Mouse (Mus musculus): ENCODE data around the gene Tpst1. TPM values are rescaled to one million over a fixed set of nuclear protein-coding genes. Genes with fewer than 3 reads are reported as not detected.
A peak's percentile ranks its signal among the peaks of the same experiment; 100 is the strongest.

Gene Tpst1
- polyA plus RNA-seq, 1 experiment from 2014 or later = 83.6 TPM

- WGBS = 82% methylated on average over 2 of the region's 2 CpGs
- Histone ChIP-seq H3K4me1 (no peaks in the 10 kb centered on the region), H3K36me3 (peaks cover 30% of the 10 kb centered on the region), H3K27me3 (no peaks in the 10 kb centered on the region), H3K27ac (no peak overlapping the region), H3K4me3 (no peak overlapping the region), H3K9me3 (no peaks in the 10 kb centered on the region), H3K4me2 (replicated peaks) (no peak overlapping the region), H3K9ac (no peak overlapping the region)
- no peak for ATAC-seq (ENCODE audit: insufficient number of reproducible peaks, insufficient read depth, low FRiP score, low TSS enrichment)
These were observed 16.8 kb upstream of the Tpst1 start for GRCm38 (mm10) chr5:130056303-130056702.

DNA sequence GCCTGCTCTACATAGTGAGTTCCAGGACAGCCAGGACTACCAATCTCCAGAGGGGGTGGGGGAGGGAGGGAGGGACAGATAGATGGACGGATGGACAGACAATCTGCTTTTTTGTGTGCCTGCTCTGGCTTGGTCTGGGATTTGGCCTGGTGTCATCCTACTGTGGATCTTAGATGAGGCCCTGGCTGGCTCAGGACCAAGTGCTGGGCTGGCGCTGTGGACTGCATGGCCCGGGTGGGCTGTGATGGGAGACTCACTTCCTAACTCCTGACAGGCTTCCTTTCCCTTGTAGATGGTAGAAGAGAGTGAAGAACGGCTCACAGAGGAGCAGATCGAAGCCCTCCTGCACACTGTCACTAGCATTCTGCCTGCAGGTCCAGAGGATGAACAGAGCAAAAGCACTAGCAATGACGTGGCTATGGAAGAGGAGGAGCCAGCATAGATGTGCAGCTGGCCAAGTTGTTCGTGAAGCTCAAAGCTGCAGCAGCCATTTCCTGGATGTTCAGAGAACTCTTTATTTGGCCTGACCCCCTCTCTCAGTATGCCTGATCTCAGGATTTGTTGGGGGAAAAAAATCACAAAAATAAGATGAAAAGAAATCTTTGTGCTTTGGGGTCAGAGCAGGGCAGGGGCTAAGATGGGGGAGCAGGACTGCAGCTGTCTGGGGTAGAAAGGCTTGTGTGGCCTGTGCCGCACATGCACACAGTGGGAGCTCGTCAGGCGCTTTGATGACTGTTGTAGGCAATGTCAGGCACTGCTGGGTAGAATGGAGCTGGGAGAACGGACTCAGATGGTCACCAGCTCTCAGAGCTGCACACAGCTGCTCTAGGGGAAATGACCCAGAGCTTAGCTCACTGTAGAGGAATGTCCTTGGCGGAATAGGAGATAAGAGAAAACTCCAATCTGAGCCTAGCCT lies 13.5 kb upstream of the Tpst1 start:
- WGBS = 74% methylated on average over 12 of the region's 12 CpGs
- H3K4me1 ChIP-seq = no peaks in the 10 kb centered on the region
- ATAC-seq (ENCODE audit: insufficient number of reproducible peaks, insufficient read depth, low FRiP score, low TSS enrichment) = 0 out of 2 replicates have a peak, but pooled peaks have one; percentile 47
- H3K36me3 ChIP-seq = peaks cover 15% of the 10 kb centered on the region
- H3K4me2 ChIP-seq (replicated peaks) = no peak overlapping the region
- no peak overlapping the region for H3K27ac ChIP-seq
- H3K9ac ChIP-seq = no peak overlapping the region
- no peaks in the 10 kb centered on the region for H3K9me3 ChIP-seq
- no peak overlapping the region for H3K4me3 ChIP-seq
- H3K27me3 ChIP-seq = no peaks in the 10 kb centered on the region

DNA sequence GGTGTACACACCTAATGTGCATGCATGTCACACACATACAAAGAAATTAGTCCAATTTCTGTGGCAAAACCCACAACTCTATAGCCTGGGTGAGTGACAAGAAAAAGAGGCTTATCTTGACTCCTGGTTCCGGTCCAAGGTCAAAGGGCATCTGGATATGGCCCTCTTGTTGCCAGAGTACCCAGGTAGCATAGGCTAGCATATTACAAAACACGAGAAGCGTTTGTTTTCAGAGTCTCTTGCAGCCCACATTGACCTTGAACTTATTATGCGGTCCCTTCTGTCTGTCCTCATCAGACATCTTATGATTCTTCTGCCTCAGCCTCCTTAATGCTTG lies 12.8 kb upstream of the Tpst1 start:
- ATAC-seq (ENCODE audit: insufficient number of reproducible peaks, insufficient read depth, low FRiP score, low TSS enrichment) = no peak

GRCm38 (mm10) chr5:130062096-130062495 lies 11.0 kb upstream of the Tpst1 start:
- Histone ChIP-seq H3K36me3 (peaks cover 15% of the 10 kb centered on the region), H3K4me1 (no peaks in the 10 kb centered on the region), H3K27ac (no peak overlapping the region), H3K9me3 (no peaks in the 10 kb centered on the region), H3K4me2 (replicated peaks) (no peak overlapping the region), H3K9ac (no peak overlapping the region), H3K27me3 (no peaks in the 10 kb centered on the region), H3K4me3 (no peak overlapping the region)
- WGBS = 83% methylated on average over 2 of the region's 2 CpGs
- no peak for ATAC-seq (ENCODE audit: insufficient number of reproducible peaks, insufficient read depth, low FRiP score, low TSS enrichment)

More for the DNA sequence above, 12.8 kb upstream of the Tpst1 start:
- Histone ChIP-seq H3K4me3 (no peak overlapping the region), H3K36me3 (peaks cover 15% of the 10 kb centered on the region), H3K9ac (no peak overlapping the region), H3K27ac (no peak overlapping the region), H3K27me3 (no peaks in the 10 kb centered on the region), H3K9me3 (no peaks in the 10 kb centered on the region), H3K4me2 (replicated peaks) (no peak overlapping the region), H3K4me1 (no peaks in the 10 kb centered on the region)
- WGBS = 92% methylated on average over 4 of the region's 4 CpGs

DNA sequence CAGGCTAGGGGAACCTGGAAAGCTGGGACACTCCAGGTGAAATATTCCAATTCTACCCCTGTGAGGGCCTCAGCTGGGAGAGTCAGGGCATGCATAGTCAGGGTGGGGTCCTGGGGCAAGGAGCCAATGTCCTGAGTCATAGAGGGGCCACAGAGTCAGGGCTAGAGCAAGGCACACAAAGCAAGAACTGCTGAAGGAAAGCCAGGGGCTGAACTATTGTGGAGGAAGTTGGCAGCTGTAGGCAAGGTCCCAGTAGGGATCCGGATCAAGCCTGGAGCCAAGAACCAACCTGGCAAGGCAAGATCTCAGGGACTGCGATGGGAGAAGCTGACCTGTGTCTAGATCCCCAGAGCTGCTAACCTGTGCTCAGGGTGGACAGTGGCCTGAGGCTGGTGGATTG lies 9.4 kb upstream of the Tpst1 start:
- H3K36me3 ChIP-seq = peaks cover 15% of the 10 kb centered on the region
- no peaks in the 10 kb centered on the region for H3K4me1 ChIP-seq
- 90% methylated on average over 2 of the region's 2 CpGs for WGBS
- no peak for ATAC-seq (ENCODE audit: insufficient number of reproducible peaks, insufficient read depth, low FRiP score, low TSS enrichment)
- H3K4me3 ChIP-seq = no peak overlapping the region
- no peak overlapping the region for H3K4me2 ChIP-seq (replicated peaks)
- no peaks in the 10 kb centered on the region for H3K9me3 ChIP-seq
- no peaks in the 10 kb centered on the region for H3K27me3 ChIP-seq
- H3K27ac ChIP-seq = no peak overlapping the region
- H3K9ac ChIP-seq = no peak overlapping the region

DNA sequence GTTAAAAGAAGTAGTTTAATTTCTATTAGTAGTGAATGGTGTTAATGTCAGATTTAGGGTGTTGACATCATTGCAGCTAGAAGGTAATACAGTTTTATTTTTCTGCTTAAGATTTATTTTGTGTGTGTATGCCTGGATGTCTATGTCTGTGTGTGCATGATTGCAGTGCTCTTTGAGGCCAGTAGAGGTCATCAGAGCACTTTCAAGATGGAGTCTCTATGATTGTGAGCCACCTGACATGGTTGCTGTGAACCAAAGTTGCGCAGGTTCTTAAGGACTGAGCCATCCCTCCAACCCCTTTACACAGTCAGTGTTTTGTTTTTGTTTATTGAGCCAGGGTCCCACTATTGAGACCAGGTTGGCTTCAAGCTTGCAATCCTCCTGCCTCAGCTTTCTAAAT lies 7.5 kb upstream of the Tpst1 start:
- Histone ChIP-seq H3K27ac (no peak overlapping the region), H3K4me2 (replicated peaks) (no peak overlapping the region), H3K4me1 (no peaks in the 10 kb centered on the region), H3K9me3 (no peaks in the 10 kb centered on the region), H3K4me3 (no peak overlapping the region), H3K27me3 (no peaks in the 10 kb centered on the region), H3K36me3 (peaks cover 3% of the 10 kb centered on the region; the same call in 1 of the 2 replicates), H3K9ac (no peak overlapping the region)
- WGBS = 85% methylated on average over 1 of the region's 1 CpGs
- no peak for ATAC-seq (ENCODE audit: insufficient number of reproducible peaks, insufficient read depth, low FRiP score, low TSS enrichment)

DNA sequence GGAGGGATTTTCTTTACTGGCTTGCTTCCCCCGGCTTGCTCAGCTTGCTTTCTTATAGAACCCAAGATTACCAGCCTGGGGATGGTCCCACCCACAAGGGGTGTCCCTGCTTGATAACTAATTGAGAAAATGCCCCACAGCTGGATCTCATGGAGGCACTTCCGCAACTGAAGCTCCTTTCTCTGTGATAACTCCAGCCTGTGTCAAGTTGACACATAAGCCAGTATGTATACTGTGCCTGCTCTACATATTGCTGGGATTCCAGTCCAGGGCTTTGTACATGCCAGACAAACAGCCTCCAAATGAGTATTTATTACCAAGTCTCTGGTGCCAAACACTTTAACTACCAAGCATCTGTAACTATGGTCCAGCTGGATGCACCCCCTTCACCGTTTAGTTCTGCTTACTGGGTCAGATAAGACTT lies 5.3 kb upstream of the Tpst1 start:
- WGBS = 64% methylated on average over 3 of the region's 3 CpGs
- Histone ChIP-seq H3K4me1 (no peaks in the 10 kb centered on the region), H3K36me3 (no peaks in the 10 kb centered on the region), H3K4me3 (no peak overlapping the region), H3K9ac (no peak overlapping the region), H3K4me2 (replicated peaks) (no peak overlapping the region), H3K27ac (no peak overlapping the region), H3K27me3 (no peaks in the 10 kb centered on the region), H3K9me3 (no peaks in the 10 kb centered on the region)
- no peak for ATAC-seq (ENCODE audit: insufficient number of reproducible peaks, insufficient read depth, low FRiP score, low TSS enrichment)

DNA sequence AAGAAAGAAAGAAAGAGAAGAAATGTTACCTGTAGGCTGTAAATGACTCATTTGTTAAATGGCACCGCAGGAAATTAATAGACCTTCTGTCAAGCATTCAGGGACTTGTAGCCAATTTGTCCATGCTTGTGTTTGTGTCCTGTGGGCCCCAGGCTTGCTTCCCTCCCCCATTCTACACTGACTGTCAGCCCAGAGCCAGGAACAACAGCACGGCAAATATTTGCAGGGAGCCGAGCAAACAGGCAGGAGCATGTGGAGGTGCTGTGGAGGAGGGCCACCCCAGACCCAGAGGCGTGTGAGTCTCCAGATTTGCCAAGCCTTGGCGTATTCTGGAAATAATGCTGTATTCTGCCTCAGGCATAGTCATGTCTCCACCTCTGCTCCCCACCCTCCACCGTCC lies 1.4 kb downstream of the Tpst1 start:
- WGBS = 71% methylated on average over 6 of the region's 6 CpGs
- H3K27ac ChIP-seq = no peak overlapping the region
- no peaks in the 10 kb centered on the region for H3K9me3 ChIP-seq
- no peak for ATAC-seq (ENCODE audit: insufficient number of reproducible peaks, insufficient read depth, low FRiP score, low TSS enrichment)
- H3K36me3 ChIP-seq = no peaks in the 10 kb centered on the region
- H3K9ac ChIP-seq = no peak overlapping the region
- no peaks in the 10 kb centered on the region for H3K4me1 ChIP-seq
- no peaks in the 10 kb centered on the region for H3K27me3 ChIP-seq
- H3K4me3 ChIP-seq = no peak overlapping the region
- H3K4me2 ChIP-seq (replicated peaks) = no peak overlapping the region

DNA sequence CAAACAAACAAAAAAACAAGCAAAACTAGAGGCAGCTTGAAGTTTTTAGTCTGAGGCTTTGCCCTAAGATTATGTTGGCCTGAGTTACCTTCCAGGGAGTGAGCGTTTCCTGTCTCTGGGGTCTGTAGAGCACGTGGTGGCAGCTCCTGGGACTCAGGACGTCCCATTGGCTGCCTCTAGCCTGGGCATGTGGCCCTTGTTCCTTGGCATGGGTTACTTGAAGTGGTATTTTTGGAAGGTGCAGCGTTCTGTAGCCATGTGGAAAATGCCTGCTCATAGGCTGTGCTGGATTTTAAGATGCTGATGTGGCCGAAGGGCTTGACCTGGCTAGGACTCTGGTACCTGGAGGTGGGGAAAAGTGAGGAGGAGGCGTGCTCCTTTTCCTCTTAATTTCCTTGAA lies 3.3 kb downstream of the Tpst1 start:
- no peak for ATAC-seq (ENCODE audit: insufficient number of reproducible peaks, insufficient read depth, low FRiP score, low TSS enrichment)
- 65% methylated on average over 6 of the region's 6 CpGs for WGBS
- Histone ChIP-seq H3K4me1 (0 out of 2 replicates have a peak, but pooled peaks cover 7% of the 10 kb centered on the region), H3K9ac (no peak overlapping the region), H3K4me2 (replicated peaks) (no peak overlapping the region), H3K27ac (no peak overlapping the region), H3K9me3 (no peaks in the 10 kb centered on the region), H3K36me3 (0 out of 2 replicates have a peak, but pooled peaks cover 2% of the 10 kb centered on the region), H3K4me3 (no peak overlapping the region), H3K27me3 (no peaks in the 10 kb centered on the region)

- Histone ChIP-seq H3K27me3 (no peaks in the 10 kb centered on the region), H3K4me2 (replicated peaks) (no peak overlapping the region), H3K27ac (no peak overlapping the region), H3K4me3 (no peak overlapping the region), H3K9ac (no peak overlapping the region), H3K4me1 (0 out of 2 replicates have a peak, but pooled peaks cover 7% of the 10 kb centered on the region), H3K36me3 (peaks cover 6% of the 10 kb centered on the region; the same call in 1 of the 2 replicates), H3K9me3 (no peaks in the 10 kb centered on the region)
- WGBS = 77% methylated on average over 9 of the region's 9 CpGs
- ATAC-seq (ENCODE audit: insufficient number of reproducible peaks, insufficient read depth, low FRiP score, low TSS enrichment) = no peak
These were observed 5.1 kb downstream of the Tpst1 start for GRCm38 (mm10) chr5:130078096-130078833.

GRCm38 (mm10) chr5:130078834-130079156 lies 5.7 kb downstream of the Tpst1 start:
- WGBS = 47% methylated on average over 6 of the region's 6 CpGs
- no peaks in the 10 kb centered on the region for H3K27me3 ChIP-seq
- peak overlapping the region; percentile 76 for H3K4me3 ChIP-seq
- H3K4me1 ChIP-seq = 0 out of 2 replicates have a peak, but pooled peaks cover 7% of the 10 kb centered on the region
- H3K27ac ChIP-seq = peak overlapping the region; percentile 78; the same call in 1 of the 2 replicates
- H3K9ac ChIP-seq = peak overlapping the region; percentile 90; the same call in 1 of the 2 replicates
- H3K36me3 ChIP-seq = peaks cover 6% of the 10 kb centered on the region; the same call in 1 of the 2 replicates
- ATAC-seq (ENCODE audit: insufficient number of reproducible peaks, insufficient read depth, low FRiP score, low TSS enrichment) = peak; percentile 59; the same call in 1 of the 2 replicates
- H3K9me3 ChIP-seq = no peaks in the 10 kb centered on the region
- peak overlapping the region; percentile 78 for H3K4me2 ChIP-seq (replicated peaks)
